Mouse (Mus musculus): Measurements from ENCODE around the gene Matn3. TPM values are rescaled to one million over a fixed set of nuclear protein-coding genes. Genes with fewer than 3 reads are reported as not detected.

Gene Matn3
- polyA plus RNA-seq, 1 experiment from 2014 or later, result 0.17 TPM

GRCm38 (mm10) chr12:8935349-8935748 lies 12.4 kb upstream of the Matn3 start:
- DNase-seq (ENCODE audit: low spot score), result no peak

GRCm38 (mm10) chr12:8936210-8936609 lies 11.5 kb upstream of the Matn3 start:
- DNase-seq (ENCODE audit: low spot score), result peak; percentile 21

- no peak for DNase-seq (ENCODE audit: low spot score)
These were observed 8.2 kb upstream of the Matn3 start for GRCm38 (mm10) chr12:8939490-8939889.

GRCm38 (mm10) chr12:8940011-8941005 lies 7.4 kb upstream of the Matn3 start:
- no peak for DNase-seq (ENCODE audit: low spot score)

GRCm38 (mm10) chr12:8941131-8941615 lies 6.6 kb upstream of the Matn3 start:
- DNase-seq (ENCODE audit: low spot score), result no peak

GRCm38 (mm10) chr12:8941699-8942392 lies 5.9 kb upstream of the Matn3 start:
- DNase-seq (ENCODE audit: low spot score), result no peak

- DNase-seq (ENCODE audit: low spot score), result no peak
These were observed 566 bp upstream of the Matn3 start for GRCm38 (mm10) chr12:8947163-8947562.

GRCm38 (mm10) chr12:8953136-8953535 lies 5.4 kb downstream of the Matn3 start:
- no peak for DNase-seq (ENCODE audit: low spot score)

- DNase-seq (ENCODE audit: low spot score), result no peak
These were observed 6.4 kb downstream of the Matn3 start for GRCm38 (mm10) chr12:8954161-8954561.

- DNase-seq (ENCODE audit: low spot score), result no peak
These were observed 14.0 kb downstream of the Matn3 start for GRCm38 (mm10) chr12:8961607-8962316.

GRCm38 (mm10) chr12:8969828-8970227 lies 22.1 kb downstream of the Matn3 start:
- no peak for DNase-seq (ENCODE audit: low spot score)

- DNase-seq (ENCODE audit: low spot score), result peak; percentile 89
These were observed 26.2 kb downstream of the Matn3 start, which contains the start of gene Wdr35 for GRCm38 (mm10) chr12:8973820-8974465. Gene Wdr35, plus strand, starts transcription at chr12:8973892.

GRCm38 (mm10) chr12:8975076-8975475 lies 27.3 kb downstream of the Matn3 start:
- no peak for DNase-seq (ENCODE audit: low spot score)

GRCm38 (mm10) chr12:8993231-8993630 lies 45.5 kb downstream of the Matn3 start:
- DNase-seq (ENCODE audit: low spot score), result no peak

GRCm38 (mm10) chr12:8998318-8998717 lies 50.6 kb downstream of the Matn3 start:
- DNase-seq (ENCODE audit: low spot score), result no peak

GRCm38 (mm10) chr12:9002038-9002648 lies 54.4 kb downstream of the Matn3 start:
- DNase-seq (ENCODE audit: low spot score), result peak; percentile 76

GRCm38 (mm10) chr12:9007146-9007545 lies 59.4 kb downstream of the Matn3 start:
- DNase-seq (ENCODE audit: low spot score), result no peak

- no peak for DNase-seq (ENCODE audit: low spot score)
These were observed 60.1 kb downstream of the Matn3 start for GRCm38 (mm10) chr12:9007811-9008210.

- DNase-seq (ENCODE audit: low spot score), result no peak
These were observed 62.6 kb downstream of the Matn3 start for GRCm38 (mm10) chr12:9010311-9010710.

- no peak for DNase-seq (ENCODE audit: low spot score)
These were observed 68.6 kb downstream of the Matn3 start for GRCm38 (mm10) chr12:9016376-9016775.
